Mouse (Mus musculus) stomach, embryonic 14.5 days (tissue): ENCODE measurements at regions not wholly inside any gene's neighbourhood (a gene's known extent, or its start where the extent isn't known, plus 50 kb on each side); places are given as distances from the start of the nearest gene placed in this dataset.

Experiments used
- ATAC-seq: fragments of 200-750 bp; cut with Nextera tagmentation; 2 replicates; pipeline ENCODE4 v1.8.0; 2017; ENCODE audit warnings: low read depth, moderate TSS enrichment; ENCODE audit not compliant: insufficient number of reproducible peaks, insufficient read depth, low FRiP score
- H3K27ac ChIP-seq: fragments of 300-500 bp; sonication (generic); 2 replicates; pipeline ENCODE4 v1.5.1; 2014; ENCODE audit warnings: mild to moderate bottlenecking, low read length, moderate library complexity, mixed read lengths
- H3K27me3 ChIP-seq: fragments of 300-500 bp; sonication (generic); 2 replicates; pipeline ENCODE4 v1.6.1; 2014; ENCODE audit warnings: low read length, control low read depth, mixed read lengths; ENCODE audit not compliant: control insufficient read depth, insufficient read depth
- H3K36me3 ChIP-seq: fragments of 300-500 bp; sonication (generic); 2 replicates; pipeline ENCODE4 v1.6.1; 2014; ENCODE audit warnings: mild to moderate bottlenecking, control low read depth, low read length, moderate library complexity, mixed read lengths; ENCODE audit not compliant: control insufficient read depth, insufficient read depth
- H3K4me1 ChIP-seq: fragments of 300-500 bp; sonication (generic); 2 replicates; pipeline ENCODE4 v1.6.1; 2014; ENCODE audit warnings: low read length, control low read depth, mixed read lengths; ENCODE audit not compliant: control insufficient read depth, insufficient read depth
- H3K4me2 ChIP-seq: fragments of 300-500 bp; sonication (generic); replicated peaks from 2 replicates; pipeline ENCODE4 v1.6.1; 2014; ENCODE audit warnings: low read depth, low read length, control low read depth
- H3K4me3 ChIP-seq: fragments of 300-500 bp; sonication (generic); 2 replicates; pipeline ENCODE4 v1.5.1; 2014; ENCODE audit warnings: low read depth, low read length, control low read depth
- H3K9ac ChIP-seq: fragments of 300-500 bp; sonication (generic); replicated peaks from 2 replicates; pipeline ENCODE4 v1.6.1; 2014; ENCODE audit warnings: low read depth, mild to moderate bottlenecking, control low read depth, low read length, moderate library complexity, mixed read lengths
- H3K9me3 ChIP-seq: fragments of 300-500 bp; sonication (generic); 2 replicates; pipeline ENCODE4 v1.6.1; 2016; ENCODE audit warnings: low read depth, low read length, control low read depth; ENCODE audit not compliant: control insufficient read depth
- WGBS: fragments of 180-500 bp; shearing (Covaris S2); extraction: QIAGEN DNeasy Blood & Tissue Kit; methylation state at CpG from one replicate; pipeline ENCODE4 v1.1.7; 2014; 5-methylcytosine and 5-hydroxymethylcytosine counted together

DNA sequence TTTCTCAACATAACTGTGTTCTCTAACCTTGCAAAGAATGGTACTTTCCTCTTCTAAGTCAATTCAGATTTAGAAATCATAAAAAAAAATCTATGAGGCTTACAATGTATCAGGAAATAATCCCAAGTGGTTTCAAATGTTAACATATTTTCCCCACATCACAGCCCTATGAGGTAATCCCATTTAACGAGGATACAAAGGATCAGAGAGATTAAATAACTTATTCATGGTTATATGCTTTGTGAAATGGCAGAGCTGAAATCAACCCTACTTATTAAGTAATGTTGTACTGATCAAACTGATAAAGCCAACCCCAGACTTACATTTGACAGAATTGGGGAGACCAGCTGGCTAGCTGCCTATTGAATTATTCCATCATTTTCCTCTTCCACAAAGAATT lies 614.4 kb downstream of the Ntrk3 start:
- no peaks in the 10 kb centered on the region for H3K4me1 ChIP-seq
- no peaks in the 10 kb centered on the region for H3K9me3 ChIP-seq
- no peak overlapping the region for H3K4me3 ChIP-seq
- no peak overlapping the region for H3K9ac ChIP-seq
- H3K27me3 ChIP-seq = no peaks in the 10 kb centered on the region
- H3K36me3 ChIP-seq = no peaks in the 10 kb centered on the region
- H3K27ac ChIP-seq = no peak overlapping the region
- WGBS = 84% methylated on average over 1 of the region's 1 CpGs
- H3K4me2 ChIP-seq = no peak overlapping the region
- no peak for ATAC-seq

DNA sequence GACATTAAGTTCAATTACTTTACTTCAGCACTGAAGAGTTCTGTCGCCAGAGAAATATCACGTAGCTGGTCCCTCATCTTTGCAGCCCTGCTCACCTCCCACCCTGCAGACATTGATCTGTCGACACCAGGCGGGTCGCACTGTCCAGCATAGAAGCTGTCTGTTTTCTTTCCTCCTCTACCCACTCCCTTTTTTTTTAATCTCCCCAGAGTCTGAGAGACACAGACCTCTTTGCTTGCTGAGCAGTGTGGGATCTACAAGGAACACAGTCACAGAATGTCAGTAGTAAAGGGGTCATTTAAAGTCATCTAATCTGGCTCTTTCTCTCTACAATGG lies 616.7 kb downstream of the Ntrk3 start:
- WGBS = 34% methylated on average over 5 of the region's 5 CpGs
- H3K4me3 ChIP-seq = no peak overlapping the region
- no peaks in the 10 kb centered on the region for H3K27me3 ChIP-seq
- no peaks in the 10 kb centered on the region for H3K4me1 ChIP-seq
- ATAC-seq = no peak
- H3K9me3 ChIP-seq = no peaks in the 10 kb centered on the region
- H3K4me2 ChIP-seq = no peak overlapping the region
- no peaks in the 10 kb centered on the region for H3K36me3 ChIP-seq
- no peak overlapping the region for H3K27ac ChIP-seq
- H3K9ac ChIP-seq = no peak overlapping the region

DNA sequence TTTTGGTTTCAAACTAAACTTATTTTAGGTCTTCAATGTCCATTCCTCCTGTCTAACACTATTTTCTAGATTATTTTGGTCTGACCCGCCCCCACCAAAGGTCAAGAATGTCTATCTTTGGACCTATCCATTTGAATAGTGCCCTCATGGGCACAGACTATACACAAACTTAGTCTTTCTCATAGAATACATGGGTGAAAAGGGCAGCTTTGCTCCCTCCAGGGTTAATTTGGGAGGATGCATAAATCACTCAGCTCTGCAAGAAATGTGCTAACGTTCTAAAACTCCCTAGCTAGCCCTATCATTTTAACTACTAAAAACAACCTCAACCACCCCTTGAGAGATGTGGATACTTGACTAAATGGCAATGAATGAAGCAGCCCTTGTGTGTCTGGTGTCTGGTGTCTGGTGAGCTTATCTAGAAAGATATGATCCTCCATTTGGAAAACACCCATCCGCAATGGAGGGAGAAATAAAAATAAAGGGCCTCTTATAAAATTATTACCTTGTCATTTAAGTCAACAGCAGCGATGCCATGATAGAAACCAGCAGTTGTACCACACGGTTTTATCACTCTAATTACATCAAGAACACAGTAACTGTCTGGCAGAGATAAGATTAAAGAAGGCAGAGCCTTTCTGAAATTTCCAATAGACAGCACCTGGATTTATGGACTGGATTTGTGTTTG lies 617.2 kb downstream of the Ntrk3 start:
- Histone ChIP-seq H3K27ac (no peak overlapping the region), H3K9me3 (no peaks in the 10 kb centered on the region), H3K4me3 (no peak overlapping the region), H3K36me3 (no peaks in the 10 kb centered on the region), H3K27me3 (no peaks in the 10 kb centered on the region), H3K9ac (no peak overlapping the region), H3K4me2 (no peak overlapping the region), H3K4me1 (no peaks in the 10 kb centered on the region)
- WGBS = 49% methylated on average over 5 of the region's 5 CpGs
- no peak for ATAC-seq

DNA sequence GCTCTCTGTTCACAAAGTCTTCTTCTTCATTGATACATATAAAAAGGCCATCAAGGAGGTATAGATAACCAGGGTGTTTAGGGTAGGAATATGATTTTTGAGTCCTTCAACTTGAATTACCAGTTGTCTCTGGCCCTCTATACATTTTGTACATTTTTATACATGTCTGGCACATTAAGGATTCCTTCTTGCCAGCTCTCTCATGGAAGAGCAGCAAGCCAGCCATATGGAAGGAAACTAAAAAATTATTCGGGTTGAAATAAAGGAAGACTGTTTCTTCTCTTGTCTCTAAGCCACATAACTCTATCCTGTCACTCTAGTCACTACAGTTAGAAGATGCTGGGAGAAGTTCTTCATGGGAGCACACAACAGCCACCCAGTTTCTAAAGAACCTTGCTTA lies 618.0 kb downstream of the Ntrk3 start:
- no peak overlapping the region for H3K27ac ChIP-seq

DNA sequence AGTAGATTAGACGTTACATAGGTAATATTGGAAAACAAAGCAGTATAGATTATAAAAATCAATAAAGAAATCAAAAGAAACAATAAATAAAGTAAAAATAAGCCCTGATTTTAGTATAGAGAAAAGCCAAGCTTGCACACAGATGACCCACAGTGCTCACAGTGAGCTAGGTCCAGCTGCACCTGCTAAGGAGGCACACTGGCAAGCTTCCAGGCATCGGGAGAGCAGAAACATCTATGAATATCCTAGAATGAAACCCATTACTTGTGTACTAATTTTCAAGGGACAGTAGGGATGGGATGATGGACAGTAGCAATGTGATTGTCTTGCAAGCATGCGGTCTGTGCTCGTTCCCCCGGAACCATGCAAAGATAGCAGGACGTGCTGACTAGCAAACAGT lies 626.5 kb downstream of the Ntrk3 start:
- no peak for ATAC-seq
- H3K27ac ChIP-seq = no peak overlapping the region
- H3K9me3 ChIP-seq = no peaks in the 10 kb centered on the region
- WGBS = 88% methylated on average over 6 of the region's 6 CpGs
- no peaks in the 10 kb centered on the region for H3K36me3 ChIP-seq
- H3K27me3 ChIP-seq = no peaks in the 10 kb centered on the region
- no peak overlapping the region for H3K9ac ChIP-seq
- H3K4me1 ChIP-seq = no peaks in the 10 kb centered on the region
- H3K4me3 ChIP-seq = no peak overlapping the region
- no peak overlapping the region for H3K4me2 ChIP-seq

More for the DNA sequence above, 618.0 kb downstream of the Ntrk3 start:
- H3K4me2 ChIP-seq = no peak overlapping the region
- H3K9me3 ChIP-seq = no peaks in the 10 kb centered on the region
- no peaks in the 10 kb centered on the region for H3K4me1 ChIP-seq
- no peak for ATAC-seq
- no peak overlapping the region for H3K9ac ChIP-seq
- no peaks in the 10 kb centered on the region for H3K27me3 ChIP-seq
- H3K4me3 ChIP-seq = no peak overlapping the region
- 85% methylated on average over 1 of the region's 1 CpGs for WGBS
- H3K36me3 ChIP-seq = no peaks in the 10 kb centered on the region

DNA sequence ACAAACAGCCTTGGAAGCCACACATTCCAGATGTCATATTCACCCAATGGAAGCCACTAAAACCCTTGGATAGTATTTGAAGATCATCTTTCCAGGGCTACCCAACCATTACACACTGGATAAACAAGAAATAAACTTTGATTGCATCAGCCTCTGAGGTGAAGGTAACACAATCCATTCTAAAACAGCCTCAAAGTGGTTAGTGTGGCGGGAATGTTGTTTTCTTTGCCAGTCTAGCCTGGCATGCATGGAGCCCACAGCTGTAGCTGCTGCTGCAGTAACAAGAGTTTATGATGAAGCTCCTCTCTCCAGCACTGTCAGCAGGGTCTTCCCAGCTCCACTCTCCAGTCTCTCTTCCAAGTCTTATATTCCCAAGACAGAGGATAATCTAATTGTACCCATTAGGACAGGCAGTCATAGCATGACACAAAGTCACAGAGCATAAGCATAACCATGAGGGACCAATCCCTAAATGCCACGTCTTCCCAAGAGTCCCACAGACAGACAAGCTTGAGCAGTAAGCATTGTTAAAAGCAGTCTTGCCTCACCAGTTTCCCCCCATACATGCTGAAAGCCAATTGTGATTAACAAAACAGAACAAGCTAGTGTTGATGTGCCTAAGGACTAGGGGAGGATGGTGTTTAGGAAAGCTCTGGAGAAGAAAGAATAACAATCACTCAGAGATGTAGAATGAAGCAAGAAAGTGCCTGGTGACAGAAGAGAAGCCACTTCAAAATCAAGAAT lies 634.1 kb downstream of the Ntrk3 start:
- ATAC-seq = no peak
- no peak overlapping the region for H3K27ac ChIP-seq
- 71% methylated on average over 2 of the region's 2 CpGs for WGBS

DNA sequence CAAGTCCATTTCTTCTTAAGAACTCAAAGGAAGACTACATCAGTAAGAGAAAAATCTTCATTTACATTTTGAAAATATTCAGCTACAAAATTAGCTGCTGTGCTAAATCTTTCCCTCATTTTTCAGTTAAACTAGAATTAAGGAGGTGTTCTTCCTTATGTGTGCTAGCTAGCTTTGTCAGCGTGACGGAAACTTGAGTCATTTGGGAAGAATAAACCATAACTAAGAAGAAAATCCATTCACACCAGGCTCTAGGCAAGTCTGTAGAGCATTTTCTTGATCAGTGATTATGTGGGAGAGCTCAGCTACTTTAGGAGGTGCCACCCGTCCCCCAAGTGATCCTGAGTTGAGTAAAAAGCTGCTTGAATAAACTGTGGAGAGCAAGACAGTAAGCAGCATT lies 635.4 kb downstream of the Ntrk3 start:
- Histone ChIP-seq H3K27ac (no peak overlapping the region), H3K9me3 (no peaks in the 10 kb centered on the region), H3K4me2 (no peak overlapping the region), H3K36me3 (no peaks in the 10 kb centered on the region), H3K27me3 (no peaks in the 10 kb centered on the region), H3K9ac (no peak overlapping the region), H3K4me3 (no peak overlapping the region), H3K4me1 (no peaks in the 10 kb centered on the region)
- no peak for ATAC-seq
- 91% methylated on average over 3 of the region's 3 CpGs for WGBS

More for the DNA sequence above, 634.1 kb downstream of the Ntrk3 start:
- Histone ChIP-seq H3K9me3 (no peaks in the 10 kb centered on the region), H3K36me3 (no peaks in the 10 kb centered on the region), H3K4me3 (no peak overlapping the region), H3K4me1 (no peaks in the 10 kb centered on the region), H3K9ac (no peak overlapping the region), H3K4me2 (no peak overlapping the region), H3K27me3 (no peaks in the 10 kb centered on the region)

DNA sequence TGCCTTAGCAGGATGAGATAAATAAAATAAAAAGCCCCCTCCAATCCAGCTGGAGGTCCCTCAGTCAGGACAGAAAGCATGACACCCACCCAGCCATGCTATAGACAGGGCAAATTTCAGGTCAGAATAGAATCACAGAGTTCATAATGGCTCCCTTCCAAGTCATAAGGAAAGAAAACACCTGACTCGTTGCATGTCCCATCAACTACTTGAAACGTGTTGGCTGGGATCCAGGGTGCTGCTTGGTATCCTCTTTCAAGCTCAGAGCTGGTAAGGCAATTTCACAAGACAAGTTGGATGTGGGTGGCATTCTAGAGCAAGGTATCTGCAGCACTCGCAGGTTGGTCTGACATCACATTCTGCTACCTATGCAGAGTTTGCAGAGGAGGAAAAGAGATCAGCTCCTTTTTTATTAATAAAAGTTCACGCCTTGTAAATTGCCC lies 651.2 kb downstream of the Ntrk3 start:
- 31% methylated on average over 4 of the region's 4 CpGs for WGBS
- peak overlapping the region; percentile 18; the same call in 1 of the 2 replicates for H3K4me2 ChIP-seq

More for the DNA sequence above, 651.2 kb downstream of the Ntrk3 start:
- no peaks in the 10 kb centered on the region for H3K36me3 ChIP-seq
- H3K9me3 ChIP-seq = no peaks in the 10 kb centered on the region
- no peak overlapping the region for H3K4me3 ChIP-seq
- peaks cover 10% of the 10 kb centered on the region; the same call in 1 of the 2 replicates for H3K4me1 ChIP-seq
- H3K27ac ChIP-seq = no peak overlapping the region
- no peaks in the 10 kb centered on the region for H3K27me3 ChIP-seq
- H3K9ac ChIP-seq = no peak overlapping the region
- peak; percentile 33; the same call in 1 of the 2 replicates for ATAC-seq
